Mouse (Mus musculus) cortical plate, adult 2 months (tissue): Measurements from ENCODE around the gene Dclk1.

Experiments used
- CTCF ChIP-seq: fragments of 200-500 bp; IDR thresholded peaks from 2 replicates; pipeline ENCODE4 v1.5.1; 2011; ENCODE audit warnings: mild to moderate bottlenecking, control low read depth, low read length; ENCODE audit not compliant: insufficient read depth; ENCODE audit errors: extremely low read depth
- POLR2A ChIP-seq: fragments of 200-500 bp; IDR thresholded peaks from 2 replicates; pipeline ENCODE4 v1.6.1; 2011; ENCODE audit warnings: mild to moderate bottlenecking, low read length, control low read depth; ENCODE audit not compliant: insufficient read depth; ENCODE audit errors: extremely low read depth

GRCm38 (mm10) chr3:55430022-55430549 is 187.9 kb downstream of the Dclk1 start:
- TF ChIP-seq CTCF (no peak), POLR2A (no peak)
